Mouse (Mus musculus): ENCODE data around the gene Adamtsl1. TPM values are rescaled to one million over a fixed set of nuclear protein-coding genes. Genes with fewer than 3 reads are reported as not detected.

The Adamtsl1 gene
- total RNA-seq, 2 experiments from 2014 or later, result 8.7 to 11.2 TPM

GRCm38 (mm10) chr4:86416401-86417025, 902.5 kb downstream of the Adamtsl1 start:
- no peak for DNase-seq

DNA sequence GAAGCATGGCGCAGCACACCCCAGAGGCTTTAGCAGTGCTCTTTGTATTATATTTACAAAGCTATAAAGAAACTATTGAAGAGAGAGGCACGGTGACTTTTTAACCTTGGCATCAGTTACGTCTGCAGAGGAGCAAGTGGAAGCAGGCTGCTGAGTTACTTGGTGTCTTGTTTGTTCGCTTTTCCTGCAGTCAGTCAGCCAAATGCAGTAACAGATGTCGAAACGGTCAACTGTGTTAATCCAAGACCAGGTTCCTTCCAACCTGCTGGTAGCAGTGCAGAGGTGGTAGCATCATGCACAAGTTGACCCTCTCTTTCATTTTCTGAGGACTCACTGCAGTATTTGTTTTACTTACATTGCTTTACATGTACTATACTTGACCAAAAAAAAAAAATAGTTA, 908.6 kb downstream of the Adamtsl1 start:
- DNase-seq, result no peak

GRCm38 (mm10) chr4:86425581-86425980, 911.6 kb downstream of the Adamtsl1 start:
- DNase-seq, result no peak

GRCm38 (mm10) chr4:86426549-86426948, 912.6 kb downstream of the Adamtsl1 start:
- no peak for DNase-seq

DNA sequence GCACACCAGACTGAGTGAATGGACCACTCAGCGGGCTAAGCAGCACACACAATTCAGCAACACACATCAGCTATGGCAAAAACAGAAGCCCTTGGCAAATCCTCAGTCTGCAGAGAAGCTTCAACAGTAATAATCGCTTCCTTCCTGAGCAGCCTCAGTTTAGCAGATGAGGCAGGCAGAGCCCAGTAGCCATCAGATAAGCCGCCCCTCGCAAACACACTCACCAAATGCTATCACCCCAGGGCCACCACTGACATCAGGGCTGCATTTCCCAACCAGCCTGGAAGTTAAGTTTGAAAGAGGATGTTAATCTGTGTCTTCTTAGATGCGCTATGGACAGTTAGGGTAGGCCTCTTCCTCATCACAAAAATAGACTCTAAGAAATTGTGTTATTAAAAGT, 913.3 kb downstream of the Adamtsl1 start:
- DNase-seq, result no peak

- DNase-seq, result no peak
Observed at GRCm38 (mm10) chr4:86428091-86428745, 914.2 kb downstream of the Adamtsl1 start.

DNA sequence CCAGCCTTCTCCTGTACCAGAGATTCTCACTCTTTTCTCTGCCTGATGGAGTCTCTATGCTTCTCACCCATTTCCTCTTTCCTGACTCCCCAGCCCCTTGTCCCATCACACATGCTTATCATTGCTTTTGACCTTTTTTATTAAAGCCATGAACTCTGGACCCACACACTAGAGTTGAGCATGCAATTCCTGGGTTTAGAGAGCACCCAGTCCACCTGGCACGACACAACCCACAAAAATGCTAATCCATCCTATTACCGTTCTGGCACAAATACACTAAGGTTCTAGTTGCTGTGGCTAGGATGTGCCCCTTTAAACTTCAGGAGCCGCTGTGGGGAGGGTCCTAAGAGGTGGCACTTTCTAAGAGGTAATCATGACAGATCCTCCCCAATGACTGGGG, 921.7 kb downstream of the Adamtsl1 start:
- DNase-seq, result no peak

GRCm38 (mm10) chr4:86436336-86436735, 922.4 kb downstream of the Adamtsl1 start:
- DNase-seq, result no peak

GRCm38 (mm10) chr4:86450468-86450867, 936.5 kb downstream of the Adamtsl1 start:
- no peak for DNase-seq

DNA sequence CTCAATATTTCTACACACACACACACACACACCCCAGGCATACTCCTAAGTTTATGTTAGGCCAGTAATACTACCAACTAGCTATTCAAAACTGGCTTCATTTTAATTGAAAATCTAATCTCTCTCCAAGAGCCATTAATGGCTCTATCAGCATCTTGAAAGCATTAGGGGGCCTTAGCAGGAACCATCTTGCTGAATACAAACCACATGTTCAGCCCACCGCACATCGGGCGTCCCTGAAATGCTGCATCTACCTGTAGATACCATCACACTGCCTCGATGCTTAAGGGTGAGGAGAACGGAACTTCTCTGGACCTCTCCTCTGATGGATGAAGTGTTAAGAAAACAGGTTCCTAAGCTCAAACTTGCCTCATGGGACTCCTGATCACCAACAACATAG, 950.8 kb downstream of the Adamtsl1 start:
- no peak for DNase-seq

All from layer of hippocampus, postnatal 36 days (tissue).